ENCODE assay signal across 32 mouse cellular contexts in genomic region chr5:72003811-72004435, GRCm38 (mm10).
DNase-seq lines count a peak whose midpoint lies in the region; ATAC-seq and TF ChIP-seq lines count a peak whose summit lies in the region.
"Had no signal": no experiment of that assay in that cellular context is flagged by ENCODE, and none has a peak within 500 bp of the region (broad histone marks: within the 10 kb centered on the region; RNA-seq: fewer than 3 reads in every experiment).

No protein-coding gene starts in this region.

- H3K79me2 ChIP-seq in liver, adult 2 months (ENCODE audit: control insufficient read depth, insufficient read depth, low read length): no peaks in the 10 kb centered on the region

- DNase-seq in kidney, adult 11 months: peak; percentile 50
- no peak for DNase-seq in kidney, postnatal 4 days
- peak; percentile 96 for DNase-seq in liver, adult 2 months (ENCODE audit: extremely low read depth, low read depth, low spot score)
- DNase-seq in liver, embryonic 11.5 days (ENCODE audit: low spot score): no peak
- DNase-seq in fat pad, adult 2 months (ENCODE audit: extremely low read depth, low read depth, low spot score): peak; percentile 68
- peak; percentile 2 for DNase-seq in yolk sac, embryonic 10.5 days (ENCODE audit: low spot score)
- no peak for DNase-seq in Muller cell, postnatal 12 days (ENCODE audit: inconsistent ontology term)
- DNase-seq: cerebellum, adult 18-20 months; cerebellum, postnatal 14 days; gastrocnemius, postnatal 14 days; heart, adult 11 months; liver, postnatal 0 days; lung, postnatal 36 days; right cerebral cortex, postnatal 4 days; thymus, adult 2 months; thymus, postnatal 36 days had no signal

- ATAC-seq in liver, embryonic 11.5 days (replicated peaks; ENCODE audit: low FRiP score): no peak
- no peak for ATAC-seq in megakaryocyte, adult 5-6 weeks (ENCODE audit: poor library complexity, severe bottlenecking)
- ATAC-seq: activated CD4-positive, CD25-positive, alpha-beta regulatory T cell, adult 4 months; CD4-positive, CD25-positive, alpha-beta regulatory T cell, adult 4 months; intestine, embryonic 16.5 days; liver, embryonic 12.5 days; liver, postnatal 0 days had no signal

- 24% methylated on average over 3 of the region's 3 CpGs for WGBS in liver, adult 2 months
- WGBS in liver, embryonic 11.5 days: 77% methylated on average over 3 of the region's 3 CpGs

- H3K36me3 ChIP-seq in liver, adult 2 months (ENCODE audit: control insufficient read depth, insufficient read depth, low read length): no peaks in the 10 kb centered on the region
- no peaks in the 10 kb centered on the region for H3K36me3 ChIP-seq in liver, embryonic 11.5 days (ENCODE audit: control insufficient read depth, insufficient read depth, low read length)
- H3K36me3 ChIP-seq: forebrain, embryonic 12.5 days; heart, embryonic 10.5 days; heart, embryonic 15.5 days; hindbrain, embryonic 12.5 days; limb, embryonic 12.5 days; liver, embryonic 12.5 days; midbrain, embryonic 12.5 days; neural tube, embryonic 12.5 days had no signal

- no peak overlapping the region for H3K9ac ChIP-seq in liver, adult 2 months (ENCODE audit: low read depth, low read length)
- no peak overlapping the region for H3K9ac ChIP-seq in liver, embryonic 11.5 days (ENCODE audit: low read depth, low read length)
- H3K9ac ChIP-seq: forebrain, embryonic 12.5 days; heart, embryonic 15.5 days; hindbrain, embryonic 12.5 days; limb, embryonic 12.5 days; liver, embryonic 12.5 days; liver, postnatal 0 days; midbrain, embryonic 12.5 days; neural tube, embryonic 12.5 days had no signal

- no peaks in the 10 kb centered on the region for H3K9me3 ChIP-seq in liver, embryonic 11.5 days (ENCODE audit: control insufficient read depth, low read length)
- H3K9me3 ChIP-seq: forebrain, embryonic 12.5 days; heart, embryonic 10.5 days; heart, embryonic 15.5 days; hindbrain, embryonic 12.5 days; limb, embryonic 12.5 days; liver, embryonic 12.5 days; megakaryocyte, embryonic 14.5 days; midbrain, embryonic 12.5 days; neural tube, embryonic 12.5 days had no signal

- no peak overlapping the region for H3K4me3 ChIP-seq in liver, adult 2 months (ENCODE audit: insufficient read depth, low read depth, low read length)
- H3K4me3 ChIP-seq in liver, embryonic 11.5 days (ENCODE audit: low read depth, low read length): no peak overlapping the region
- H3K4me3 ChIP-seq: erythroblast, embryonic 14.5 days; forebrain, embryonic 12.5 days; heart, embryonic 10.5 days; heart, embryonic 15.5 days; hindbrain, embryonic 12.5 days; left cerebral cortex, adult 2 months; limb, embryonic 12.5 days; liver, embryonic 12.5 days; megakaryocyte, embryonic 14.5 days; midbrain, embryonic 12.5 days; myocyte; neural tube, embryonic 12.5 days had no signal

- peaks cover 3% of the 10 kb centered on the region; the same call in 1 of the 2 replicates for H3K4me1 ChIP-seq in liver, adult 2 months (ENCODE audit: control insufficient read depth, insufficient read depth, low read length)
- no peaks in the 10 kb centered on the region for H3K4me1 ChIP-seq in liver, embryonic 11.5 days (replicated peaks; ENCODE audit: control insufficient read depth, insufficient read depth, low read length)
- H3K4me1 ChIP-seq: forebrain, embryonic 12.5 days; heart, embryonic 10.5 days; heart, embryonic 15.5 days; hindbrain, embryonic 12.5 days; limb, embryonic 12.5 days; liver, embryonic 12.5 days; megakaryocyte, embryonic 14.5 days; midbrain, embryonic 12.5 days; neural tube, embryonic 12.5 days had no signal

- H3K27ac ChIP-seq in liver, adult 2 months (replicated peaks; ENCODE audit: insufficient read depth, low read depth, low read length): no peak overlapping the region
- H3K27ac ChIP-seq in liver, embryonic 11.5 days (ENCODE audit: low read depth, low read length): no peak overlapping the region
- H3K27ac ChIP-seq: forebrain, embryonic 12.5 days; heart, embryonic 10.5 days; heart, embryonic 15.5 days; hindbrain, embryonic 12.5 days; left cerebral cortex, adult 2 months; limb, embryonic 12.5 days; liver, embryonic 12.5 days; midbrain, embryonic 12.5 days; neural tube, embryonic 12.5 days had no signal

- no peaks in the 10 kb centered on the region for H3K27me3 ChIP-seq in liver, adult 2 months (ENCODE audit: control insufficient read depth, insufficient read depth, low read length)
- no peaks in the 10 kb centered on the region for H3K27me3 ChIP-seq in liver, embryonic 11.5 days (replicated peaks; ENCODE audit: control insufficient read depth, insufficient read depth, low read length)
- H3K27me3 ChIP-seq: forebrain, embryonic 12.5 days; heart, embryonic 15.5 days; hindbrain, embryonic 12.5 days; limb, embryonic 12.5 days; liver, embryonic 12.5 days; megakaryocyte, embryonic 14.5 days; midbrain, embryonic 12.5 days; neural tube, embryonic 12.5 days had no signal

- no peak for TF ChIP-seq POLR2A in liver, adult 2 months (IDR thresholded peaks at IDR 0.05; ENCODE audit: extremely low read depth, insufficient read depth, low read length)

- H3K4me2 ChIP-seq in liver, embryonic 11.5 days: no peak overlapping the region
- H3K4me2 ChIP-seq: forebrain, embryonic 12.5 days; heart, embryonic 15.5 days; hindbrain, embryonic 12.5 days; limb, embryonic 12.5 days; liver, embryonic 12.5 days; midbrain, embryonic 12.5 days; neural tube, embryonic 12.5 days had no signal

- no peak for TF ChIP-seq CTCF in liver, adult 2 months (IDR thresholded peaks at IDR 0.05; ENCODE audit: low read depth, low read length)

Comparison
In these comparisons a context has a peak if more than half of its experiments do, and no peak if none do; other contexts are left out.
1. DNase-seq: peak in kidney, adult 11 months (single experiment), liver, adult 2 months (single experiment), fat pad, adult 2 months (single experiment) and yolk sac, embryonic 10.5 days (single experiment); none in kidney, postnatal 4 days (0 of 2), liver, embryonic 11.5 days (single experiment) and Muller cell, postnatal 12 days (single experiment).